Mouse (Mus musculus) bone marrow, adult 2 months (tissue): ENCODE data around the gene Fbxl14. TPM values are rescaled to one million over a fixed set of nuclear protein-coding genes. Genes with fewer than 3 reads are reported as not detected.

Experiments used
- H3K27ac ChIP-seq: fragments of 200-500 bp; 2 replicates; pipeline ENCODE4 v1.5.1; 2012; ENCODE audit warnings: low read depth, mild to moderate bottlenecking, control low read depth, inconsistent platforms, low read length; ENCODE audit not compliant: control insufficient read depth, poor library complexity, insufficient read depth
- H3K4me1 ChIP-seq: fragments of 200-500 bp; 2 replicates; pipeline ENCODE4 v1.6.1; 2011; ENCODE audit warnings: low read length; ENCODE audit not compliant: control insufficient read depth, insufficient read depth
- H3K4me3 ChIP-seq: fragments of 200-500 bp; replicated peaks from 2 replicates; pipeline ENCODE3; 2011; ENCODE audit warnings: mild to moderate bottlenecking, low read depth, low read length, control low read depth; ENCODE audit not compliant: control insufficient read depth
- CTCF ChIP-seq: fragments of 200-500 bp; IDR thresholded peaks from 2 replicates; pipeline ENCODE4 v1.5.1; 2011; ENCODE audit warnings: low read length, control low read depth; ENCODE audit not compliant: control insufficient read depth, insufficient read depth
- POLR2A ChIP-seq: fragments of 200-500 bp; IDR thresholded peaks from 2 replicates; pipeline ENCODE4 v1.6.1; 2011; ENCODE audit warnings: low read depth, mild to moderate bottlenecking, control low read depth, low read length, borderline replicate concordance; ENCODE audit not compliant: control insufficient read depth
- WGBS: fragments of 180-500 bp; shearing (Covaris S2); methylation state at CpG from one replicate; pipeline ENCODE4 v1.1.7; 2018; 5-methylcytosine and 5-hydroxymethylcytosine counted together
- polyA plus RNA-seq: library from polyadenylated mRNA; stranded (reverse); fragments of >200 nt; gene quantifications from 2 replicates; pipeline ENCODE4 v1.2.4, GENCODE M21; 2011; ENCODE audit warnings: low replicate concordance; ENCODE audit not compliant: missing spikeins, insufficient read depth, insufficient read length

Gene Fbxl14
- polyA plus RNA-seq, 1 experiment = 22.8 TPM

- H3K27ac ChIP-seq = no peak overlapping the region
- H3K4me1 ChIP-seq = no peaks in the 10 kb centered on the region
- WGBS = 25% methylated on average over 3 of the region's 3 CpGs
- H3K4me3 ChIP-seq = no peak overlapping the region
- TF ChIP-seq CTCF = no peak
- TF ChIP-seq POLR2A = no peak
These were observed 50.2 kb downstream of the Fbxl14 start for GRCm38 (mm10) chr6:119529659-119530058.

Other genes with a start within 250 kb of the Fbxl14 start
- gene Cacna2d4, start 243.1 kb upstream of the Fbxl14 start, polyA plus RNA-seq = 0.16 and 7.1 TPM in 2 replicates
- gene Lrtm2, start 148.9 kb upstream of the Fbxl14 start, polyA plus RNA-seq = not detected in 2 replicates
- gene Adipor2, start 62.0 kb upstream of the Fbxl14 start, polyA plus RNA-seq = 21.1 and 30.2 TPM in 2 replicates
- gene Wnt5b, start 64.7 kb downstream of the Fbxl14 start, polyA plus RNA-seq = not detected in 2 replicates